Mouse (Mus musculus) lung, embryonic 16.5 days (tissue): ENCODE data around the gene Whrn. TPM values are rescaled to one million over a fixed set of nuclear protein-coding genes. Genes with fewer than 3 reads are reported as not detected.

ENCODE experiments used
- ATAC-seq: fragments of 200-750 bp; cut with Nextera tagmentation; 2 replicates; pipeline ENCODE4 v1.8.0; 2017; ENCODE audit warnings: low read depth, mild to moderate bottlenecking, moderate library complexity
- H3K27ac ChIP-seq: fragments of 300-500 bp; sonication (generic); 2 replicates; pipeline ENCODE4 v1.5.1; 2014; ENCODE audit warnings: mild to moderate bottlenecking, control low read depth, low read length
- H3K27me3 ChIP-seq: fragments of 300-500 bp; sonication (generic); 2 replicates; pipeline ENCODE4 v1.6.1; 2014; ENCODE audit warnings: low read depth, low read length, mixed read lengths; ENCODE audit not compliant: control insufficient read depth, insufficient read depth
- H3K36me3 ChIP-seq: fragments of 300-500 bp; sonication (generic); 2 replicates; pipeline ENCODE4 v1.6.1; 2014; ENCODE audit warnings: low read length; ENCODE audit not compliant: control insufficient read depth, insufficient read depth
- H3K4me1 ChIP-seq: fragments of 300-500 bp; sonication (generic); replicated peaks from 2 replicates; pipeline ENCODE4 v1.6.1; 2014; ENCODE audit warnings: low read length, mixed read lengths; ENCODE audit not compliant: control insufficient read depth, insufficient read depth
- H3K4me2 ChIP-seq: fragments of 300-500 bp; sonication (generic); 2 replicates; pipeline ENCODE4 v1.6.1; 2014; ENCODE audit warnings: low read depth, low read length, control low read depth
- H3K4me3 ChIP-seq: fragments of 300-500 bp; sonication (generic); 2 replicates; pipeline ENCODE4 v1.5.1; 2014; ENCODE audit warnings: mild to moderate bottlenecking, low read length, control low read depth
- H3K9ac ChIP-seq: fragments of 300-500 bp; sonication (generic); 2 replicates; pipeline ENCODE4 v1.6.1; 2014; ENCODE audit warnings: low read length, control low read depth
- H3K9me3 ChIP-seq: fragments of 300-500 bp; sonication (generic); 2 replicates; pipeline ENCODE4 v1.6.1; 2016; ENCODE audit warnings: low read length; ENCODE audit not compliant: control insufficient read depth
- WGBS: fragments of 180-500 bp; shearing (Covaris S2); extraction: QIAGEN DNeasy Blood & Tissue Kit; methylation state at CpG from one replicate; pipeline ENCODE4 v1.1.7; 2014; 5-methylcytosine and 5-hydroxymethylcytosine counted together
- polyA plus RNA-seq: library from polyadenylated mRNA; unstranded; fragments of >200 nt; fragmentation: Nextera tagmentation; extraction: Ambion mirVana; gene quantifications from 2 replicates; pipeline ENCODE4 v1.2.1, GENCODE M21; 2015

Gene Whrn
- polyA plus RNA-seq, 1 experiment from 2014 or later = 2.6 TPM

GRCm38 (mm10) chr4:63494967-63495914 lies 550 bp downstream of the Whrn start:
- Histone ChIP-seq H3K4me1 (peaks cover 18% of the 10 kb centered on the region), H3K27me3 (peaks cover 26% of the 10 kb centered on the region), H3K27ac (no peak overlapping the region), H3K4me2 (peak overlapping the region; percentile 97), H3K9ac (peak overlapping the region; percentile 84), H3K36me3 (no peaks in the 10 kb centered on the region), H3K9me3 (no peaks in the 10 kb centered on the region), H3K4me3 (peak overlapping the region; percentile 73)
- peak; percentile 66 for ATAC-seq
- under 1% methylated on average over 90 of the region's 107 CpGs for WGBS

GRCm38 (mm10) chr4:63494401-63494966 lies 1.3 kb downstream of the Whrn start:
- WGBS = 2% methylated on average over 42 of the region's 43 CpGs
- no peak for ATAC-seq

GRCm38 (mm10) chr4:63493351-63494121 lies 2.3 kb downstream of the Whrn start:
- Histone ChIP-seq H3K36me3 (no peaks in the 10 kb centered on the region), H3K27ac (no peak overlapping the region), H3K4me3 (no peak overlapping the region), H3K4me2 (peak overlapping the region; percentile 97; the same call in 1 of the 2 replicates), H3K9ac (no peak overlapping the region), H3K27me3 (peaks cover 23% of the 10 kb centered on the region), H3K4me1 (peaks cover 18% of the 10 kb centered on the region), H3K9me3 (no peaks in the 10 kb centered on the region)
- no peak for ATAC-seq
- WGBS = 47% methylated on average over 9 of the region's 9 CpGs

More at GRCm38 (mm10) chr4:63494401-63494966, 1.3 kb downstream of the Whrn start:
- Histone ChIP-seq H3K9me3 (no peaks in the 10 kb centered on the region), H3K4me2 (peak overlapping the region; percentile 97), H3K36me3 (no peaks in the 10 kb centered on the region), H3K4me3 (peak overlapping the region; percentile 73), H3K4me1 (peaks cover 18% of the 10 kb centered on the region), H3K27me3 (peaks cover 23% of the 10 kb centered on the region), H3K27ac (no peak overlapping the region), H3K9ac (peak overlapping the region; percentile 84)

- H3K36me3 ChIP-seq = no peaks in the 10 kb centered on the region
- H3K27me3 ChIP-seq = peaks cover 17% of the 10 kb centered on the region
- H3K27ac ChIP-seq = no peak overlapping the region
- no peak overlapping the region for H3K9ac ChIP-seq
- no peaks in the 10 kb centered on the region for H3K9me3 ChIP-seq
- H3K4me2 ChIP-seq = no peak overlapping the region
- 79% methylated on average over 6 of the region's 6 CpGs for WGBS
- ATAC-seq = no peak
- peaks cover 18% of the 10 kb centered on the region for H3K4me1 ChIP-seq
- no peak overlapping the region for H3K4me3 ChIP-seq
Measured at GRCm38 (mm10) chr4:63491521-63491920, 4.3 kb downstream of the Whrn start.

GRCm38 (mm10) chr4:63490146-63490545 lies 5.6 kb downstream of the Whrn start:
- no peak overlapping the region for H3K4me2 ChIP-seq
- 73% methylated on average over 3 of the region's 3 CpGs for WGBS

GRCm38 (mm10) chr4:63489676-63490075 lies 6.1 kb downstream of the Whrn start:
- Histone ChIP-seq H3K4me3 (no peak overlapping the region), H3K9ac (no peak overlapping the region), H3K4me2 (no peak overlapping the region), H3K36me3 (no peaks in the 10 kb centered on the region), H3K4me1 (peaks cover 4% of the 10 kb centered on the region), H3K9me3 (no peaks in the 10 kb centered on the region), H3K27ac (no peak overlapping the region), H3K27me3 (peaks cover 8% of the 10 kb centered on the region)
- 81% methylated on average over 10 of the region's 10 CpGs for WGBS
- ATAC-seq = no peak

More at GRCm38 (mm10) chr4:63490146-63490545, 5.6 kb downstream of the Whrn start:
- no peaks in the 10 kb centered on the region for H3K36me3 ChIP-seq
- no peaks in the 10 kb centered on the region for H3K9me3 ChIP-seq
- no peak overlapping the region for H3K9ac ChIP-seq
- peaks cover 9% of the 10 kb centered on the region for H3K4me1 ChIP-seq
- ATAC-seq = no peak
- no peak overlapping the region for H3K4me3 ChIP-seq
- H3K27ac ChIP-seq = no peak overlapping the region
- H3K27me3 ChIP-seq = peaks cover 12% of the 10 kb centered on the region

- Histone ChIP-seq H3K9me3 (no peaks in the 10 kb centered on the region), H3K4me1 (no peaks in the 10 kb centered on the region), H3K4me2 (no peak overlapping the region), H3K27ac (no peak overlapping the region), H3K9ac (no peak overlapping the region), H3K27me3 (0 out of 2 replicates have a peak, but pooled peaks cover 2% of the 10 kb centered on the region), H3K36me3 (no peaks in the 10 kb centered on the region), H3K4me3 (no peak overlapping the region)
- ATAC-seq = no peak
- 75% methylated on average over 2 of the region's 2 CpGs for WGBS
Measured at GRCm38 (mm10) chr4:63487916-63488315, 7.9 kb downstream of the Whrn start.

- Histone ChIP-seq H3K4me1 (no peaks in the 10 kb centered on the region), H3K27ac (no peak overlapping the region), H3K4me3 (no peak overlapping the region), H3K9me3 (no peaks in the 10 kb centered on the region), H3K9ac (no peak overlapping the region), H3K36me3 (no peaks in the 10 kb centered on the region), H3K27me3 (no peaks in the 10 kb centered on the region), H3K4me2 (no peak overlapping the region)
- whole genome bisulfite sequencing = 88% methylated on average over 6 of the region's 6 CpGs
- ATAC-seq = no peak
Measured at GRCm38 (mm10) chr4:63487256-63487655, 8.5 kb downstream of the Whrn start.

GRCm38 (mm10) chr4:63486523-63486922 lies 9.3 kb downstream of the Whrn start:
- Histone ChIP-seq H3K4me1 (no peaks in the 10 kb centered on the region), H3K9ac (no peak overlapping the region), H3K4me2 (no peak overlapping the region), H3K9me3 (no peaks in the 10 kb centered on the region), H3K27me3 (no peaks in the 10 kb centered on the region), H3K27ac (no peak overlapping the region), H3K4me3 (no peak overlapping the region), H3K36me3 (no peaks in the 10 kb centered on the region)
- 53% methylated on average over 4 of the region's 4 CpGs for WGBS
- ATAC-seq = no peak
